Mouse (Mus musculus) ES-E14 (cell line): ENCODE data around the gene Hnrnph1.

ENCODE experiments used
- CHD2 ChIP-seq: IDR thresholded peaks from 2 replicates; pipeline ENCODE4 v1.6.1; 2014; ENCODE audit warnings: mild to moderate bottlenecking, low read depth, low read length, inconsistent platforms
- ZNF384 ChIP-seq: IDR thresholded peaks from 2 replicates; pipeline ENCODE4 v1.6.1; 2012; ENCODE audit warnings: low read depth, low read length, inconsistent platforms

DNA sequence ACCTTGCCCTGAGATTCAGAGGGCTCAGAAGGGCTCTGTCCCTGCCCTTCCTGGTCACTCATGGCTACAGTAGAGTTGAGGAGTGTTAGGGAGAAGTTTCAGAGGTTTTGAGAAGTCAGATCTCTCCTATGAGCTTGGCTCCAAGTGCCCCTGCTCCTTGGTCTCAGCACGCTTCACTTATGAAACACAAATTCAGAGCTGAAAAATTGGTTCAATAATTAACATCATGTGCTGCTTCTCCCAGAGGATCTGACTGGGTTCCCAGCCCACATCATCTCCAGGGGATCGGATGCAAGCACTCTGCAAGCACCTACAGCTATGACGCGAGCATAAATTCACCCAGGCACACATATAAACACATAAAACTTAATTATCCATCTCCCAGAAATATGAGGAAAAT lies 49.3 kb downstream of the Hnrnph1 start:
- TF ChIP-seq CHD2 (no peak), ZNF384 (no peak)
